Mouse (Mus musculus) hindbrain, postnatal 0 days (tissue): ENCODE measurements around the gene Plcb1. TPM values are rescaled to one million over a fixed set of nuclear protein-coding genes. Genes with fewer than 3 reads are reported as not detected.
A peak's percentile ranks its signal among the peaks of the same experiment; 100 is the strongest.

Source experiments
- ATAC-seq: fragments of 200-750 bp; cut with Nextera tagmentation; 2 replicates; pipeline ENCODE4 v1.8.0; 2017; ENCODE audit warnings: mild to moderate bottlenecking, moderate TSS enrichment, moderate library complexity
- DNase-seq: peaks from one replicate; pipeline ENCODE4 v3.0.0-alpha.2; 2015; ENCODE audit warnings: low spot score
- H3K27ac ChIP-seq: fragments of 300-500 bp; sonication (generic); 2 replicates; pipeline ENCODE4 v1.5.1; 2014; ENCODE audit warnings: mild to moderate bottlenecking
- H3K27me3 ChIP-seq: fragments of 300-500 bp; sonication (generic); 2 replicates; pipeline ENCODE4 v1.6.1; 2014; ENCODE audit warnings: low read length, mixed read lengths; ENCODE audit not compliant: insufficient read depth
- H3K36me3 ChIP-seq: fragments of 300-500 bp; sonication (generic); 2 replicates; pipeline ENCODE4 v1.6.1; 2014; ENCODE audit warnings: low read length, mixed read lengths; ENCODE audit not compliant: insufficient read depth
- H3K4me1 ChIP-seq: fragments of 300-500 bp; sonication (generic); 2 replicates; pipeline ENCODE4 v1.6.1; 2014; ENCODE audit warnings: antibody characterized with exemption, low read length, mixed read lengths; ENCODE audit not compliant: insufficient read depth
- H3K4me2 ChIP-seq: fragments of 300-500 bp; sonication (generic); 2 replicates; pipeline ENCODE4 v1.6.1; 2014; ENCODE audit warnings: low read depth, mild to moderate bottlenecking, low read length, moderate library complexity, mixed read lengths
- H3K4me3 ChIP-seq: fragments of 300-500 bp; sonication (generic); 2 replicates; pipeline ENCODE4 v1.5.1; 2014; ENCODE audit warnings: low read length
- H3K9ac ChIP-seq: fragments of 300-500 bp; sonication (generic); replicated peaks from 2 replicates; pipeline ENCODE4 v1.6.1; 2014; ENCODE audit warnings: mild to moderate bottlenecking, low read length, moderate library complexity, mixed read lengths
- H3K9me3 ChIP-seq: fragments of 300-500 bp; sonication (generic); 2 replicates; pipeline ENCODE4 v1.6.1; 2016; ENCODE audit warnings: low read length, mixed read lengths
- CTCF ChIP-seq: IDR thresholded peaks from 2 replicates; pipeline ENCODE4 v1.5.1; 2016; ENCODE audit warnings: antibody characterized with exemption, control low read depth, low read depth
- WGBS: fragments of 180-500 bp; shearing (Covaris S2); extraction: QIAGEN DNeasy Blood & Tissue Kit; methylation state at CpG from one replicate; pipeline ENCODE4 v1.1.7; 2014; 5-methylcytosine and 5-hydroxymethylcytosine counted together
- polyA plus RNA-seq: library from polyadenylated mRNA; unstranded; fragments of >200 nt; fragmentation: Nextera tagmentation; extraction: Ambion mirVana; gene quantifications from 2 replicates; pipeline ENCODE4 v1.2.1, GENCODE M21; 2015
- total RNA-seq: library from RNA; depleted of rRNA; stranded (reverse); fragments of >200 nt; gene quantifications from 2 replicates; pipeline ENCODE4 v1.2.3, GENCODE M21; 2014

The Plcb1 gene
- total and polyA plus RNA-seq, 2 experiments from 2014 or later, result 47.4 to 48.8 TPM

GRCm38 (mm10) chr2:135439034-135439433 lies 653.2 kb downstream of the Plcb1 start:
- Histone ChIP-seq H3K36me3 (no peaks in the 10 kb centered on the region), H3K4me2 (no peak overlapping the region), H3K27ac (no peak overlapping the region), H3K9ac (no peak overlapping the region), H3K27me3 (no peaks in the 10 kb centered on the region), H3K4me3 (no peak overlapping the region), H3K9me3 (no peaks in the 10 kb centered on the region), H3K4me1 (no peaks in the 10 kb centered on the region)
- 89% methylated on average over 3 of the region's 3 CpGs for WGBS
- DNase-seq (no peak), ATAC-seq (0 out of 2 replicates have a peak, but pooled peaks have one; percentile 24)
- TF ChIP-seq CTCF, result no peak

GRCm38 (mm10) chr2:135439546-135440517 lies 654.0 kb downstream of the Plcb1 start:
- no peak overlapping the region for H3K9ac ChIP-seq
- TF ChIP-seq CTCF, result peak; percentile 82
- ATAC-seq (peak; percentile 85), DNase-seq (peak; percentile 87)
- H3K27me3 ChIP-seq, result no peaks in the 10 kb centered on the region
- H3K4me3 ChIP-seq, result no peak overlapping the region
- H3K36me3 ChIP-seq, result no peaks in the 10 kb centered on the region
- WGBS, result 7% methylated on average over 7 of the region's 7 CpGs
- H3K4me1 ChIP-seq, result no peaks in the 10 kb centered on the region
- peak overlapping the region; percentile 18; the same call in 1 of the 2 replicates for H3K27ac ChIP-seq
- H3K9me3 ChIP-seq, result no peaks in the 10 kb centered on the region
- H3K4me2 ChIP-seq, result peak overlapping the region; percentile 19; the same call in 1 of the 2 replicates

GRCm38 (mm10) chr2:135453581-135453980 lies 667.7 kb downstream of the Plcb1 start:
- 89% methylated on average over 1 of the region's 1 CpGs for WGBS
- no peak overlapping the region for H3K4me2 ChIP-seq
- H3K36me3 ChIP-seq, result no peaks in the 10 kb centered on the region
- no peaks in the 10 kb centered on the region for H3K9me3 ChIP-seq
- DNase-seq, result no peak
- no peak for TF ChIP-seq CTCF
- no peaks in the 10 kb centered on the region for H3K27me3 ChIP-seq
- H3K4me3 ChIP-seq, result no peak overlapping the region
- H3K4me1 ChIP-seq, result no peaks in the 10 kb centered on the region
- ATAC-seq, result no peak
- H3K9ac ChIP-seq, result no peak overlapping the region
- H3K27ac ChIP-seq, result no peak overlapping the region

GRCm38 (mm10) chr2:135454015-135454414 lies 668.1 kb downstream of the Plcb1 start:
- Histone ChIP-seq H3K4me3 (no peak overlapping the region), H3K4me2 (no peak overlapping the region), H3K9me3 (no peaks in the 10 kb centered on the region), H3K27ac (no peak overlapping the region), H3K27me3 (no peaks in the 10 kb centered on the region), H3K9ac (no peak overlapping the region), H3K4me1 (no peaks in the 10 kb centered on the region), H3K36me3 (no peaks in the 10 kb centered on the region)
- ATAC-seq (no peak), DNase-seq (no peak)
- WGBS, result 86% methylated on average over 2 of the region's 2 CpGs
- no peak for TF ChIP-seq CTCF

- no peak overlapping the region for H3K4me2 ChIP-seq
- no peak overlapping the region for H3K9ac ChIP-seq
- TF ChIP-seq CTCF, result no peak
- no peaks in the 10 kb centered on the region for H3K4me1 ChIP-seq
- H3K36me3 ChIP-seq, result no peaks in the 10 kb centered on the region
- H3K27ac ChIP-seq, result no peak overlapping the region
- DNase-seq, result no peak
- 63% methylated on average over 1 of the region's 1 CpGs for WGBS
- no peaks in the 10 kb centered on the region for H3K9me3 ChIP-seq
- H3K27me3 ChIP-seq, result no peaks in the 10 kb centered on the region
- no peak overlapping the region for H3K4me3 ChIP-seq
- no peak for ATAC-seq
Observed at GRCm38 (mm10) chr2:135454455-135454854, 668.6 kb downstream of the Plcb1 start.

GRCm38 (mm10) chr2:135467895-135468294 lies 682.0 kb downstream of the Plcb1 start:
- Histone ChIP-seq H3K9me3 (no peaks in the 10 kb centered on the region), H3K4me2 (no peak overlapping the region), H3K27me3 (no peaks in the 10 kb centered on the region), H3K27ac (no peak overlapping the region), H3K9ac (no peak overlapping the region), H3K4me1 (no peaks in the 10 kb centered on the region), H3K36me3 (no peaks in the 10 kb centered on the region), H3K4me3 (no peak overlapping the region)
- DNase-seq (peak; percentile 41), ATAC-seq (peak; percentile 32; the same call in 1 of the 2 replicates)
- 25% methylated on average over 4 of the region's 4 CpGs for WGBS
- no peak for TF ChIP-seq CTCF

GRCm38 (mm10) chr2:135474107-135474506 lies 688.2 kb downstream of the Plcb1 start:
- Histone ChIP-seq H3K4me3 (no peak overlapping the region), H3K4me1 (no peaks in the 10 kb centered on the region), H3K9me3 (no peaks in the 10 kb centered on the region), H3K9ac (no peak overlapping the region), H3K27me3 (no peaks in the 10 kb centered on the region), H3K27ac (no peak overlapping the region), H3K4me2 (no peak overlapping the region), H3K36me3 (no peaks in the 10 kb centered on the region)
- ATAC-seq (no peak), DNase-seq (no peak)
- WGBS, result 85% methylated on average over 4 of the region's 4 CpGs
- no peak for TF ChIP-seq CTCF
